Mouse (Mus musculus): ENCODE results near the gene Efhd2.

Efhd2 gene

DNA sequence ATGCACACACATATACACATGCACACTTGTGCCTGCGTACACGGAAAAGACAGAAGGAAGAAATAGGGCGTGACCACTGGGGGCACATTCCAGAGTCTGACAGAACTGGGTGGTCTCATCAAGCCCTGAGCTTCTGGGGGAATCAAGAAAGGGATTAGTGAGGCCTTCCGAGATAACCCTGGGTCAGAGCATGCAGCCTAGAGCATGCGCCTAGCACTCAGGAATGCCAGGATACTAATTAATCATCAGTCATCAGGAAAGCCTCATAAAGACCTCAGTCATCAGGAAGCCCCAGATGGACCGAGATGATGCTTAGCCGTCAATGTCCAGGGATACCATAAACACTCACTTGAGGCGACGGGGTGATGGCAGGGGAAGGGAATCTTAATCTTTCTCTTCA is 5.2 kb upstream of the Efhd2 start:
- no peak for DNase-seq (ENCODE audit: low spot score in 2 of 2)

GRCm38 (mm10) chr4:141879074-141879473 is 4.4 kb upstream of the Efhd2 start:
- no peak for DNase-seq (ENCODE audit: low spot score in 2 of 2)

DNA sequence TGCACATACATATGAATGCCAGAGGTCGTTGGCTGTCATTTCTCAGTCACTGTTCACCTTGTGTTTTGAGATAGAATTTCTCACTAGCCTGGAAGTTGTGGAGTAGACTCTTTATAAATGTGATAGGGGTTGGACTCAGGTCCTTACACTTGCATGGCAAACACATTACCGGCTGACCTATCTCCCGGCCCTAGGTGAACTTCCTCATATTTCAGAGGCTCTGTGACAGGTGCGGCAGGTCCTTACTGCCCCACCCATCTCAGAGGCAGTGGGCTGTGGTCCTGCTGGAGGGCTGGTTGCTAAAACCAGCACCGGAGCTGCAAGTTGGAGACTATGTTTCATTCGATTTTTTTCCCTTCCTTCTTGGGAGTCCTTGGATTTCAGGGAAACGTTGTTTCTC is 3.9 kb upstream of the Efhd2 start:
- no peak for DNase-seq (ENCODE audit: low spot score in 2 of 2)

GRCm38 (mm10) chr4:141875481-141876108 is 875 bp upstream of the Efhd2 start:
- no peak for DNase-seq (ENCODE audit: low spot score in 2 of 2)

GRCm38 (mm10) chr4:141874111-141874600 is 564 bp downstream of the Efhd2 start:
- no peak for DNase-seq (ENCODE audit: low spot score in 2 of 2)

GRCm38 (mm10) chr4:141872977-141873376 is 1.7 kb downstream of the Efhd2 start:
- DNase-seq (ENCODE audit: low spot score in 2 of 2), result peak in 1 of 2 experiments; percentile 12

- no peak for DNase-seq (ENCODE audit: low spot score in 2 of 2)
Measured at GRCm38 (mm10) chr4:141871909-141872308, 2.8 kb downstream of the Efhd2 start.

DNA sequence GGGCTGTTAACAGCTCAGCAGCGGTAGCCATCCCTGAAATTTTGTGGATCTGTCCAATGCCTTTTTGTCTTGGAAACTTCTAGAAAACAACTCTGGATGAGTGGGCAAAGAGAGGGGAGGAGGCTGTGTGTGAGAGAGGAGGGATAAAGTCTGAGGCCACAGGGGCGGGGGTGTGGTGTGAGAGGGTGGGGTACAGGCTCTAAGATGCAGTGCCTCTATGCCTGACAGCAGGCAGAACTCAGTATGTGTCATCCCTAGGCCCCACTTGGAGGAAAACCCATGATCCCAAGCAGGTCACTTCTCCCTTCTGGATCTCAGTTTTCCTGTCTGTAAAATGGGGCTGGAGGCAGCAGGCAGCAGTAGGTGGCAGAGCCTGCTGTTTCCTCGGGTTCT is 3.4 kb downstream of the Efhd2 start:
- no peak for DNase-seq (ENCODE audit: low spot score in 2 of 2)

DNA sequence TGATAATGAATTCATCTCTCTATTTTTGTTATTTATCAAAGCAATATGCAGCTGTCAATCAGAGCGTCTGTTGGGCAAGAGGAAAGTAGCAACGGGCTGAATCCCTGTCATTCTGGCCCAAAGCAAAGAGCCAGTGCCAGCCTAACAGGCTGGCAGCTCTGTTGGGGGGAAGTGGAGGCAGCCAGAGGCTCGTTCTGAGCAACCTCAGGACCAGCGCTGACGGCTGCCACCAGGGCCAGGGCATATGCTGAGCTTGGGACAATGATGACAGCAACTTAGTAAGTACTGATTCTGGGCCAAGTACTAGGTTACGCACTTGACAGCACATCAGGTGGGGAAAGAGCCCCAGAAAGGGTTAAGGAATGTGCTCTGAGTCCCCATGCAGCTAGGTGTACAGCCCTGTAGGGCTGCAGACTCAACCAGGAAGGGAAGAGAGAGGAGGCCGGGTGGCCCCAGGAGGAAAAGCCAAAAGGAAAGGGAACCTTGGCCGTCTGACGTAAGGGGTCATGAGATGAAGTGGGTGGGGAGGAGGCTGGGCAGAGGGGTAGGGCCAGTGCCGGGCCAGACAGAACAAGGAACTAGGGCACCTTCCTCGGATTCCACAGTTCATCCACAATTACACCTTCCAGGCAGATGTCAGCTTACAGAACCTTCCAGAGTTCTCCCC is 3.9 kb downstream of the Efhd2 start:
- DNase-seq (ENCODE audit: low spot score in 2 of 2), result no peak

- no peak for DNase-seq (ENCODE audit: low spot score in 2 of 2)
Measured at GRCm38 (mm10) chr4:141869436-141870215, 5.1 kb downstream of the Efhd2 start.

DNA sequence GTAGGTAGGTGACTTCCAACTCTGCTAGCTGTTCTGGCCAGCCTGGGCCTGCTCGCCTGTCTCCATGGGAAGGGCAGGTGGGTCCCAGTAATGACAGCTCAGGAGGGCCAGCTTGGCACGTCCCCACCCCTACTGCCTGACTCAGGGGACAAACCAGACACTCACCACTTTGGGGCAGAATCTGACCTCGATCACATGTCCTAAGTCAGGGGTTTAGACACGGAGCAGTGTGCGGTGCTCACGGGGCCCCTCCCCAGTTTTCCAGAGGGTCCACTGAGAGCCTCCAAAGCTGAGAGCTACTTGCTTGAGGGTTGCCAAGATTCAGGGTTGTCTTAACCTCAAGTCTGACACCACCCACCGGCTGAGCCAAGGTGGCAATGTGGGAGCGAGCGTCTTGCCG is 6.7 kb downstream of the Efhd2 start:
- DNase-seq (ENCODE audit: low spot score in 2 of 2), result no peak

- DNase-seq (ENCODE audit: low spot score in 2 of 2), result no peak
Measured at GRCm38 (mm10) chr4:141867498-141867897, 7.2 kb downstream of the Efhd2 start.

GRCm38 (mm10) chr4:141866933-141867490 is 7.7 kb downstream of the Efhd2 start:
- DNase-seq (ENCODE audit: low spot score in 2 of 2), result no peak

DNA sequence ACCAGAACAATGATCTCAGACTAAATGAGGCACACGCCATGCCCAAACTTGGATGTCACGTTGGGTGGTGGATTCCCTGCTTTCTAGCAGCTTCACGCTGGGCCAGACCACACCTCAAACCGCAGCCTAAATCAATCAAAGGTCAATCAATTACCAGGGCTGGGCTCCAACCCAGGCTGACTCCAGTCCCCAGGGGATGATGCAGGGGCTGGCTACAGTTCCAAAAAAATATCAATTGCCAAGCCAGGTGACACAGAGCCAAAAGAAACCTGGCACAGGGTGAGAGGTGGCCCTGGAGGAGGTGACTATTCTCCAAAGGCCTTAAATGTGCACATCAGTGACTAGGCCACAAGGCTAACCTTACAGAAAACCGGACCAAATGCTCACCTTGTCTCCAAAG is 9.1 kb downstream of the Efhd2 start:
- DNase-seq (ENCODE audit: low spot score in 2 of 2), result no peak

GRCm38 (mm10) chr4:141865006-141865405 is 9.7 kb downstream of the Efhd2 start:
- peak in 1 of 2 experiments; percentile 12 for DNase-seq (ENCODE audit: low spot score in 2 of 2)

DNA sequence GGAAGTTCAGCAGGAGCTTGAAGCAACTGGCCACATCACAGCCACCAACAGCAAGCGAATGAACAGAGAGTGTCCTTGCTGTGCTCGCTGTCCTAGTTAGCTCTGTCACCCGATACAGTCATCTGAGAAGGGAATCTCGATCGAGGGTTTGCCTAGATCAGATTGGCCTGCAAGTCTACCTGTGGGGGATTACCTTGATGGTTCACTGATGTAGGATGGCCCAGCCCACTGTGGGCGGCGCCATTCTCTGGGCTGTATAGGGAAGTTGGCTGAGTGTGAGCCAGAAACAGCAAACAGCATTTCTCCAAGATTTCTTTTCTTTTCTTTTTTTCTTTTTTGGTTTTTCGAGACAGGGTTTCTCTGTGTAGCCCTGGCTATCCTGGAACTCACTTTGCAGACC is 10.2 kb downstream of the Efhd2 start:
- DNase-seq (ENCODE audit: low spot score in 2 of 2), result no peak

- DNase-seq (ENCODE audit: low spot score in 2 of 2), result no peak
Measured at GRCm38 (mm10) chr4:141863726-141864280, 10.9 kb downstream of the Efhd2 start.

- no peak for DNase-seq (ENCODE audit: low spot score in 2 of 2)
Measured at GRCm38 (mm10) chr4:141862867-141863266, 11.9 kb downstream of the Efhd2 start.

- peak in 1 of 2 experiments; percentile 19 for DNase-seq (ENCODE audit: low spot score in 2 of 2)
Measured at GRCm38 (mm10) chr4:141861591-141862295, 13.0 kb downstream of the Efhd2 start.

- DNase-seq (ENCODE audit: low spot score in 2 of 2), result peak in 1 of 2 experiments; percentile 10
Measured at GRCm38 (mm10) chr4:141860246-141860841, 14.4 kb downstream of the Efhd2 start.

DNA sequence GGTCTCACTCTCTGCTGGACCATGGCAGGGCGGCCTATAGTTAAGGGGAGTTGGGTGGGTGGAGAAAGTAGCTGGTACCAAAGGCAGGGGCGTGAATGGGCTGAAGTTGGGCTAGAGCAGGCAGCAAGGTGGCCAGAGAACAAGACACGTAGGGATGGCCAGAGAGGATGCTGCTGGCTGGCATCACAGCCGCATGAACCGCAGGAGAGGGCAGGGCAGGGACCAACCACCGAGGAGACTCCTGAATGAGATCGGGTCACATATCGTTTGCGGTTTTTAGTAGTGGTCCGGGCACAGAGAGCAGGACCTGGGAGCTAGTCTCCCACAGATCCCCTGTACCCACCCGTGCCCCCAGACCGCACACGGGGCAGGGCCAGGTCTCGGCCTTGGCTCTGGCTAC is 15.4 kb downstream of the Efhd2 start:
- no peak for DNase-seq (ENCODE audit: low spot score in 2 of 2)

Data from left cerebral cortex, adult 9 months (tissue).